Mouse (Mus musculus): ENCODE measurements around the gene Asic2.

GRCm38 (mm10) chr11:80845486-80845885 is 1122.8 kb downstream of the Asic2 start:
- TF ChIP-seq CTCF (IDR thresholded peaks at IDR 0.05; ENCODE audit: borderline replicate concordance, insufficient read depth, low read depth, low read length), result no peak
- TF ChIP-seq POLR2A (IDR thresholded peaks at IDR 0.05; ENCODE audit: borderline replicate concordance, insufficient read depth, low read length), result no peak
